Mouse (Mus musculus): ENCODE data around the gene Zfp61. TPM values are rescaled to one million over a fixed set of nuclear protein-coding genes. Genes with fewer than 3 reads are reported as not detected.
A peak's percentile ranks its signal among the peaks of the same experiment; 100 is the strongest.

Gene Zfp61
- polyA plus RNA-seq (2014; fragmentation: Nextera tagmentation; extraction: Ambion mirVana), result 12.9 and 15.9 TPM in 2 replicates

- H3K4me1 ChIP-seq (ENCODE audit: control insufficient read depth in 2 of 2, insufficient read depth in 2 of 2, low read length in 2 of 2), result peaks cover 5 to 16% of the 10 kb centered on the region in 2 experiments; a peak in 3 of 4 replicates
- H3K27me3 ChIP-seq (ENCODE audit: control insufficient read depth, insufficient read depth, low read length), result no peaks in the 10 kb centered on the region
- H3K4me3 ChIP-seq (ENCODE audit: control insufficient read depth in 1 of 2, insufficient read depth in 1 of 2, low read depth in 1 of 2, low read length in 2 of 2), result peak within 1 kb of the TSS; percentile 17 to 77
- WGBS, result 3% methylated on average over 13 of the region's 13 CpGs
- peak within 1 kb of the TSS; percentile 14 to 20; a peak in 2 of 4 replicates for H3K27ac ChIP-seq (replicated peaks in 1 of 2; ENCODE audit: control insufficient read depth in 1 of 2, insufficient read depth in 1 of 2, low read depth in 2 of 2, low read length in 2 of 2)
- no peaks in the 10 kb centered on the region for H3K9me3 ChIP-seq (ENCODE audit: control insufficient read depth, low read length)
- ATAC-seq (ENCODE audit: insufficient number of reproducible peaks, insufficient read depth, low FRiP score, low read depth), result no peak
- peak within 1 kb of the TSS; percentile 92 for H3K4me2 ChIP-seq (ENCODE audit: low read length)
- H3K9ac ChIP-seq (ENCODE audit: low read length), result peak within 1 kb of the TSS; percentile 68; the same call in 1 of the 2 replicates
- peaks cover 34% of the 10 kb centered on the region for H3K36me3 ChIP-seq (ENCODE audit: control insufficient read depth, insufficient read depth, low read length)
Measured at GRCm38 (mm10) chr7:24300771-24301282, at the start of gene Zfp61. TSS of gene Zfp61 (minus strand) at chr7:24301232.

GRCm38 (mm10) chr7:24348896-24349295, 47.9 kb upstream of the Zfp61 start, which contains the start of gene Lypd5:
TSS of gene Lypd5 (plus strand) at chr7:24349196.
- no peak within 1 kb of the TSS for H3K4me2 ChIP-seq (ENCODE audit: low read length)
- WGBS, result 40% methylated on average over 6 of the region's 6 CpGs
- 0 out of 2 replicates have a peak, but pooled peaks cover 2% of the 10 kb centered on the region for H3K9me3 ChIP-seq (ENCODE audit: control insufficient read depth, low read length)
- H3K36me3 ChIP-seq (ENCODE audit: control insufficient read depth, insufficient read depth, low read length), result no peaks in the 10 kb centered on the region
- ATAC-seq (ENCODE audit: insufficient number of reproducible peaks, insufficient read depth, low FRiP score, low read depth), result no peak
- no peak within 1 kb of the TSS for H3K9ac ChIP-seq (ENCODE audit: low read length)
- H3K4me3 ChIP-seq (ENCODE audit: control insufficient read depth in 1 of 2, insufficient read depth in 1 of 2, low read depth in 1 of 2, low read length in 2 of 2), result no peak within 1 kb of the TSS
- no peak within 1 kb of the TSS for H3K27ac ChIP-seq (replicated peaks in 1 of 2; ENCODE audit: control insufficient read depth in 1 of 2, insufficient read depth in 1 of 2, low read depth in 2 of 2, low read length in 2 of 2)
- no peaks in the 10 kb centered on the region for H3K4me1 ChIP-seq (ENCODE audit: control insufficient read depth in 2 of 2, insufficient read depth in 2 of 2, low read length in 2 of 2)
- H3K27me3 ChIP-seq (ENCODE audit: control insufficient read depth, insufficient read depth, low read length), result no peaks in the 10 kb centered on the region

GRCm38 (mm10) chr7:24346444-24346843, 45.4 kb upstream of the Zfp61 start:
- no peak overlapping the region for H3K4me2 ChIP-seq (ENCODE audit: low read length)
- no peaks in the 10 kb centered on the region for H3K9me3 ChIP-seq (ENCODE audit: control insufficient read depth, low read length)
- WGBS, result 59% methylated on average over 5 of the region's 5 CpGs
- no peaks in the 10 kb centered on the region for H3K4me1 ChIP-seq (ENCODE audit: control insufficient read depth in 2 of 2, insufficient read depth in 2 of 2, low read length in 2 of 2)
- H3K4me3 ChIP-seq (ENCODE audit: control insufficient read depth in 1 of 2, insufficient read depth in 1 of 2, low read depth in 1 of 2, low read length in 2 of 2), result no peak overlapping the region
- H3K9ac ChIP-seq (ENCODE audit: low read length), result no peak overlapping the region
- no peak for ATAC-seq (ENCODE audit: insufficient number of reproducible peaks, insufficient read depth, low FRiP score, low read depth)
- no peaks in the 10 kb centered on the region for H3K27me3 ChIP-seq (ENCODE audit: control insufficient read depth, insufficient read depth, low read length)
- H3K27ac ChIP-seq (replicated peaks in 1 of 2; ENCODE audit: control insufficient read depth in 1 of 2, insufficient read depth in 1 of 2, low read depth in 2 of 2, low read length in 2 of 2), result no peak overlapping the region
- H3K36me3 ChIP-seq (ENCODE audit: control insufficient read depth, insufficient read depth, low read length), result no peaks in the 10 kb centered on the region

- 62% methylated on average over 7 of the region's 7 CpGs for WGBS
- no peaks in the 10 kb centered on the region for H3K4me1 ChIP-seq (ENCODE audit: control insufficient read depth in 2 of 2, insufficient read depth in 2 of 2, low read length in 2 of 2)
- H3K9me3 ChIP-seq (ENCODE audit: control insufficient read depth, low read length), result no peaks in the 10 kb centered on the region
- H3K36me3 ChIP-seq (ENCODE audit: control insufficient read depth, insufficient read depth, low read length), result no peaks in the 10 kb centered on the region
- ATAC-seq (ENCODE audit: insufficient number of reproducible peaks, insufficient read depth, low FRiP score, low read depth), result no peak
- H3K4me2 ChIP-seq (ENCODE audit: low read length), result no peak overlapping the region
- H3K27me3 ChIP-seq (ENCODE audit: control insufficient read depth, insufficient read depth, low read length), result no peaks in the 10 kb centered on the region
- H3K9ac ChIP-seq (ENCODE audit: low read length), result no peak overlapping the region
- no peak overlapping the region for H3K27ac ChIP-seq (replicated peaks in 1 of 2; ENCODE audit: control insufficient read depth in 1 of 2, insufficient read depth in 1 of 2, low read depth in 2 of 2, low read length in 2 of 2)
- H3K4me3 ChIP-seq (ENCODE audit: control insufficient read depth in 1 of 2, insufficient read depth in 1 of 2, low read depth in 1 of 2, low read length in 2 of 2), result no peak overlapping the region
Measured at GRCm38 (mm10) chr7:24343701-24344272, 42.8 kb upstream of the Zfp61 start.

- Histone ChIP-seq H3K27ac (replicated peaks in 1 of 2; ENCODE audit: control insufficient read depth in 1 of 2, insufficient read depth in 1 of 2, low read depth in 2 of 2, low read length in 2 of 2) (no peak overlapping the region), H3K4me2 (ENCODE audit: low read length) (no peak overlapping the region), H3K9ac (ENCODE audit: low read length) (no peak overlapping the region), H3K4me1 (ENCODE audit: control insufficient read depth in 2 of 2, insufficient read depth in 2 of 2, low read length in 2 of 2) (no peaks in the 10 kb centered on the region), H3K27me3 (ENCODE audit: control insufficient read depth, insufficient read depth, low read length) (peaks cover 14% of the 10 kb centered on the region), H3K9me3 (ENCODE audit: control insufficient read depth, low read length) (no peaks in the 10 kb centered on the region), H3K4me3 (ENCODE audit: control insufficient read depth in 1 of 2, insufficient read depth in 1 of 2, low read depth in 1 of 2, low read length in 2 of 2) (no peak overlapping the region), H3K36me3 (ENCODE audit: control insufficient read depth, insufficient read depth, low read length) (no peaks in the 10 kb centered on the region)
- ATAC-seq (ENCODE audit: insufficient number of reproducible peaks, insufficient read depth, low FRiP score, low read depth), result no peak
- WGBS, result 52% methylated on average over 2 of the region's 2 CpGs
Measured at GRCm38 (mm10) chr7:24338241-24338640, 37.2 kb upstream of the Zfp61 start.

GRCm38 (mm10) chr7:24335699-24336309, 34.8 kb upstream of the Zfp61 start:
- no peak overlapping the region for H3K4me3 ChIP-seq (ENCODE audit: control insufficient read depth in 1 of 2, insufficient read depth in 1 of 2, low read depth in 1 of 2, low read length in 2 of 2)
- 10% methylated on average over 5 of the region's 5 CpGs for WGBS
- no peak for ATAC-seq (ENCODE audit: insufficient number of reproducible peaks, insufficient read depth, low FRiP score, low read depth)
- H3K36me3 ChIP-seq (ENCODE audit: control insufficient read depth, insufficient read depth, low read length), result no peaks in the 10 kb centered on the region
- no peaks in the 10 kb centered on the region for H3K4me1 ChIP-seq (ENCODE audit: control insufficient read depth in 2 of 2, insufficient read depth in 2 of 2, low read length in 2 of 2)
- no peak overlapping the region for H3K4me2 ChIP-seq (ENCODE audit: low read length)
- peaks cover 20% of the 10 kb centered on the region for H3K27me3 ChIP-seq (ENCODE audit: control insufficient read depth, insufficient read depth, low read length)
- no peak overlapping the region for H3K9ac ChIP-seq (ENCODE audit: low read length)
- no peak overlapping the region for H3K27ac ChIP-seq (replicated peaks in 1 of 2; ENCODE audit: control insufficient read depth in 1 of 2, insufficient read depth in 1 of 2, low read depth in 2 of 2, low read length in 2 of 2)
- no peaks in the 10 kb centered on the region for H3K9me3 ChIP-seq (ENCODE audit: control insufficient read depth, low read length)

- no peak within 1 kb of the TSS for H3K9ac ChIP-seq (ENCODE audit: low read length)
- H3K27me3 ChIP-seq (ENCODE audit: control insufficient read depth, insufficient read depth, low read length), result peaks cover 20% of the 10 kb centered on the region
- H3K4me3 ChIP-seq (ENCODE audit: control insufficient read depth in 1 of 2, insufficient read depth in 1 of 2, low read depth in 1 of 2, low read length in 2 of 2), result peak within 1 kb of the TSS; percentile 4 to 12; a peak in 1 of 4 replicates
- no peaks in the 10 kb centered on the region for H3K36me3 ChIP-seq (ENCODE audit: control insufficient read depth, insufficient read depth, low read length)
- ATAC-seq (ENCODE audit: insufficient number of reproducible peaks, insufficient read depth, low FRiP score, low read depth), result no peak
- no peaks in the 10 kb centered on the region for H3K9me3 ChIP-seq (ENCODE audit: control insufficient read depth, low read length)
- 30% methylated on average over 49 of the region's 49 CpGs for WGBS
- peak within 1 kb of the TSS; percentile 31 for H3K4me2 ChIP-seq (ENCODE audit: low read length)
- no peak within 1 kb of the TSS for H3K27ac ChIP-seq (replicated peaks in 1 of 2; ENCODE audit: control insufficient read depth in 1 of 2, insufficient read depth in 1 of 2, low read depth in 2 of 2, low read length in 2 of 2)
- no peaks in the 10 kb centered on the region for H3K4me1 ChIP-seq (ENCODE audit: control insufficient read depth in 2 of 2, insufficient read depth in 2 of 2, low read length in 2 of 2)
Measured at GRCm38 (mm10) chr7:24333304-24333986, 32.4 kb upstream of the Zfp61 start, which contains the start of gene Tescl. TSS of gene Tescl (minus strand) at chr7:24333936.

All from heart, embryonic 14.5 days (tissue).